Mouse (Mus musculus): Measurements from ENCODE around the gene Mcf2l. TPM values are rescaled to one million over a fixed set of nuclear protein-coding genes. Genes with fewer than 3 reads are reported as not detected.

The Mcf2l gene
- polyA plus RNA-seq, 1 experiment, result 2.2 TPM

DNA sequence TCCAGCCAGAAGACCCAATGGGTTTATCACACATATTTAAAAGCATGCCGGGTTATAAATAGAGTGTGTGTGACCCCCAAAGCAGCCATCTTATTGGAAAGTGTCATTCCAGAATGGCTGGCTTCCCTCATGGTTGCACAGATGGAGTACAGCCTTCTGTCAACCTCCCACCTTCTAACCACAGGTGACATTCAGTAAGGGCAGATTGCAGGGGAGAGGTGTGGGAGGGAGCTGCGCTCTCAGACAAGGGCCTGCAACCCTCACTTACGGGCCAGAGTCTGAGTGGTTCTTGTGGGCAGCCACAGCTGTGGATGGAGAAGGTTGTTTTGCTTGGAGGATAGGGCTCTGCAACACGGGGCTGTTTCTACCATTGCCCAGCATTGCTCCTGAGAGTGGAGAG, 47.0 kb downstream of the Mcf2l start:
- Histone ChIP-seq H3K4me1 (ENCODE audit: control insufficient read depth, insufficient read depth, low read length) (no peaks in the 10 kb centered on the region), H3K27ac (ENCODE audit: insufficient read depth, low read depth, low read length) (no peak overlapping the region), H3K4me3 (ENCODE audit: insufficient read depth, low read length) (no peak overlapping the region)
- TF ChIP-seq CTCF (IDR thresholded peaks at IDR 0.05; ENCODE audit: low read depth, low read length) (no peak), POLR2A (IDR thresholded peaks at IDR 0.05; ENCODE audit: borderline replicate concordance, low read depth, low read length) (no peak)

DNA sequence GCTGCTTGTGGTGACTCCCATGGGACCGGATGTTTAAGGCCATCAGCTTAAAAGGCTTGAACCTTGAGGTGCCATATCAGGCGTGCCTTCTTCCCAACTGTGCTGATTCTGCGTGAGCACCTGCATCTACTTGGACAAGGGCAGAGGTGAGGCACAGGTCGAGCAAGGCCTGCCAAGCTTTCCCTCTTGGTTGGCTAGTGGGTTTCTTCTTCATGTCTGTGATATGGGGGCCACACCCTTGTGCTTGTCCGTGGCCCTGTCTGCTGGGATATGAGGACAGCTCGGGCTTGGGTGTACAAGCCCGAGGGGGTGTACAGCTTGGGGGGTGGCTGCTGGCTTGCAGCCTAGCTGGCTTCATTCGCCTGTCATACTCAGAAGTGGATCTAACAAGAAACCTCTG, 51.4 kb downstream of the Mcf2l start:
- TF ChIP-seq CTCF (IDR thresholded peaks at IDR 0.05; ENCODE audit: low read depth, low read length), result no peak
- Histone ChIP-seq H3K4me1 (ENCODE audit: control insufficient read depth, insufficient read depth, low read length) (no peaks in the 10 kb centered on the region), H3K4me3 (ENCODE audit: insufficient read depth, low read length) (no peak overlapping the region), H3K27ac (ENCODE audit: insufficient read depth, low read depth, low read length) (no peak overlapping the region)

- TF ChIP-seq CTCF (IDR thresholded peaks at IDR 0.05; ENCODE audit: low read depth, low read length), result no peak
- TF ChIP-seq POLR2A (IDR thresholded peaks at IDR 0.05; ENCODE audit: borderline replicate concordance, low read depth, low read length), result no peak
- Histone ChIP-seq H3K27ac (ENCODE audit: insufficient read depth, low read depth, low read length) (no peak overlapping the region), H3K4me3 (ENCODE audit: insufficient read depth, low read length) (no peak overlapping the region), H3K4me1 (ENCODE audit: control insufficient read depth, insufficient read depth, low read length) (no peaks in the 10 kb centered on the region)
Measured at GRCm38 (mm10) chr8:12925941-12926381, 52.4 kb downstream of the Mcf2l start.

GRCm38 (mm10) chr8:12927204-12927983, 53.8 kb downstream of the Mcf2l start:
- Histone ChIP-seq H3K4me1 (ENCODE audit: control insufficient read depth, insufficient read depth, low read length) (no peaks in the 10 kb centered on the region), H3K27ac (ENCODE audit: insufficient read depth, low read depth, low read length) (no peak overlapping the region), H3K4me3 (ENCODE audit: insufficient read depth, low read length) (no peak overlapping the region)
- TF ChIP-seq POLR2A (IDR thresholded peaks at IDR 0.05; ENCODE audit: borderline replicate concordance, low read depth, low read length), result no peak
- TF ChIP-seq CTCF (IDR thresholded peaks at IDR 0.05; ENCODE audit: low read depth, low read length), result 0 out of 2 replicates have a peak, but pooled peaks have one; percentile 8

GRCm38 (mm10) chr8:12928033-12928432, 54.4 kb downstream of the Mcf2l start:
- no peak for TF ChIP-seq POLR2A (IDR thresholded peaks at IDR 0.05; ENCODE audit: borderline replicate concordance, low read depth, low read length)
- no peak for TF ChIP-seq CTCF (IDR thresholded peaks at IDR 0.05; ENCODE audit: low read depth, low read length)

DNA sequence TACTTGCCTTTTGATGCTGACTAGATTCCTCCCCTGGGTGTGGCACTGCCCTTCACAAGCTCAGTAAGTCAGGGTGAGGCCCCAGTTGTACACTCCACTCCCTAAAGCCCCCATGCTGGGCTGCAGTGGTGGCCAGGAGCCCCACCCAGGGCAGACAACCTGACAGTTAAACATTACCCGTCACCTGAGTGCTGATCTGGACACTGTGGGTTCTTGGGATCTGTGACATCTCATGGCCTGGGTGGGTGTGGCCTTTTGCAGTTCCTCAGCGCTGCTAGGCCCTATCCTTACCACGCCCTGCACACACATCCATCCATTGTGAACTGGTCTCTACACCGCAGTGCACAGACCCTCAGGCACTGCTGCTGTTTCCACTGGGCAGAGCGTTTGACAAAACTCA, 55.3 kb downstream of the Mcf2l start:
- H3K4me1 ChIP-seq (ENCODE audit: control insufficient read depth, insufficient read depth, low read length), result no peaks in the 10 kb centered on the region
- no peak overlapping the region for H3K4me3 ChIP-seq (ENCODE audit: insufficient read depth, low read length)
- TF ChIP-seq CTCF (IDR thresholded peaks at IDR 0.05; ENCODE audit: low read depth, low read length) (no peak), POLR2A (IDR thresholded peaks at IDR 0.05; ENCODE audit: borderline replicate concordance, low read depth, low read length) (no peak)
- no peak overlapping the region for H3K27ac ChIP-seq (ENCODE audit: insufficient read depth, low read depth, low read length)

More at GRCm38 (mm10) chr8:12928033-12928432, 54.4 kb downstream of the Mcf2l start:
- no peak overlapping the region for H3K27ac ChIP-seq (ENCODE audit: insufficient read depth, low read depth, low read length)
- H3K4me1 ChIP-seq (ENCODE audit: control insufficient read depth, insufficient read depth, low read length), result no peaks in the 10 kb centered on the region
- H3K4me3 ChIP-seq (ENCODE audit: insufficient read depth, low read length), result no peak overlapping the region

- Histone ChIP-seq H3K4me1 (ENCODE audit: control insufficient read depth, insufficient read depth, low read length) (no peaks in the 10 kb centered on the region), H3K4me3 (ENCODE audit: insufficient read depth, low read length) (no peak overlapping the region), H3K27ac (ENCODE audit: insufficient read depth, low read depth, low read length) (no peak overlapping the region)
- TF ChIP-seq POLR2A (IDR thresholded peaks at IDR 0.05; ENCODE audit: borderline replicate concordance, low read depth, low read length) (no peak), CTCF (IDR thresholded peaks at IDR 0.05; ENCODE audit: low read depth, low read length) (no peak)
Measured at GRCm38 (mm10) chr8:12930290-12930689, 56.7 kb downstream of the Mcf2l start.

GRCm38 (mm10) chr8:12931426-12931825, 57.8 kb downstream of the Mcf2l start:
- no peaks in the 10 kb centered on the region for H3K4me1 ChIP-seq (ENCODE audit: control insufficient read depth, insufficient read depth, low read length)
- H3K27ac ChIP-seq (ENCODE audit: insufficient read depth, low read depth, low read length), result no peak overlapping the region
- TF ChIP-seq POLR2A (IDR thresholded peaks at IDR 0.05; ENCODE audit: borderline replicate concordance, low read depth, low read length), result no peak
- no peak overlapping the region for H3K4me3 ChIP-seq (ENCODE audit: insufficient read depth, low read length)

- Histone ChIP-seq H3K4me1 (ENCODE audit: control insufficient read depth, insufficient read depth, low read length) (no peaks in the 10 kb centered on the region), H3K27ac (ENCODE audit: insufficient read depth, low read depth, low read length) (no peak overlapping the region), H3K4me3 (ENCODE audit: insufficient read depth, low read length) (no peak overlapping the region)
- TF ChIP-seq CTCF (IDR thresholded peaks at IDR 0.05; ENCODE audit: low read depth, low read length), result no peak
Measured at GRCm38 (mm10) chr8:12932520-12932919, 58.9 kb downstream of the Mcf2l start.

DNA sequence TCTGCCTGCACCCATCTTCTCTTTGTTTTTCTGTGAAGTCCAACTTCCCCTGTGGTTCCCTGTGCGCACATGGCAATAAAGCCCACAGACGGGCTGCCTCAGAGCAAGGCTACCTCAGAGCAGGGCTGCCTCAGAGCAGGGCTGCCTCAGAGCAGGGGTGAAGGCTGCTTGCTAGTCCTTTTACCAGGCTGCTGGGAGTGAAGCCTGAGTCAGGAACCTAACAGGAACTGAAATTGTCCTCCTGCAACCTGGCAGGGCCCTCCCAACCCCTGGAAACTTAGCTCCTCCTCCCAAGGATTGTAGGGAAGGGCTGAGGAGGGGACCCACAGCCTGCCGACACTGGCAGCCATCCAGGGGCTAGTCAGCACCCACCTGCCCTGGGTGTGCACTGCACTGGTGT, 60.2 kb downstream of the Mcf2l start:
- TF ChIP-seq POLR2A (IDR thresholded peaks at IDR 0.05; ENCODE audit: borderline replicate concordance, low read depth, low read length) (no peak), CTCF (IDR thresholded peaks at IDR 0.05; ENCODE audit: low read depth, low read length) (no peak)
- H3K4me3 ChIP-seq (ENCODE audit: insufficient read depth, low read length), result no peak overlapping the region
- no peaks in the 10 kb centered on the region for H3K4me1 ChIP-seq (ENCODE audit: control insufficient read depth, insufficient read depth, low read length)
- H3K27ac ChIP-seq (ENCODE audit: insufficient read depth, low read depth, low read length), result no peak overlapping the region
